10 mouse cellular contexts compared by ENCODE assay signal in the genomic region with DNA sequence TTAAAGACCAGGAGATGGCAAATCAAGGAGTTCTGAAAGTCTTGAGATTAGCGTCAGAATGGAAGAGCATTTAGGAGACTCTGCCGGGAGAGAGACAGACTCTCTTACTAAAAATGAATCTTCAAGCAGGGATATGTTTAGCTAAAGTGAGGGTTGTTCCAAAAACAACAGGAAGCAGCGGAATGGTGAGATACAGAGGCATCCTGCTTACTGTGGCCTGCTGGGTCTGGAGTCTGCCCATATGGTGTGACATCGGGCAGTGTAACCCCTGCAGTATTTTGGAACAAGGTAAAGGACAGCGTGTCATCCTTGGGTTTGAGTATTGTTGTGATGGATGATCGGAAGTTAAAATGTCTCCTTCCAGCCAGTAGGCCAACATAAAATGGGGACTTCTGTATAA. TPM values are rescaled to one million over a fixed set of nuclear protein-coding genes. Genes with fewer than 3 reads are reported as not detected.
DNase-seq lines count a peak whose midpoint lies in the region; ATAC-seq and TF ChIP-seq lines count a peak whose summit lies in the region.
"Had no signal": no experiment of that assay in that cellular context is flagged by ENCODE, and none has a peak within 500 bp of the region (broad histone marks: within the 10 kb centered on the region; RNA-seq: fewer than 3 reads in every experiment).

No protein-coding gene starts in this region.

- ATAC-seq in frontal cortex, adult (ENCODE audit: low TSS enrichment): peak; percentile 35
- no peak for ATAC-seq in neural tube, embryonic 15.5 days (ENCODE audit: low FRiP score)

- no peak overlapping the region for H3K4me3 ChIP-seq in kidney, adult 2 months (ENCODE audit: insufficient read depth, low read depth, low read length)
- H3K4me3 ChIP-seq in neural tube, embryonic 15.5 days (replicated peaks): no peak overlapping the region
- H3K4me3 ChIP-seq: embryonic facial prominence, embryonic 13.5 days had no signal

- H3K4me1 ChIP-seq in kidney, adult 2 months (ENCODE audit: control insufficient read depth, insufficient read depth, low read length): no peaks in the 10 kb centered on the region
- H3K4me1 ChIP-seq in neural tube, embryonic 15.5 days: peaks cover 26% of the 10 kb centered on the region

- no peak overlapping the region for H3K9ac ChIP-seq in neural tube, embryonic 15.5 days (replicated peaks)
- H3K9ac ChIP-seq: embryonic facial prominence, embryonic 13.5 days had no signal

- no peak for DNase-seq in frontal cortex, postnatal 14 days (ENCODE audit: low spot score in 2 of 2)
- peak; percentile 28 for DNase-seq in kidney, adult 2 months
- no peak for DNase-seq in kidney, adult 8-10 months
- DNase-seq in neural tube, embryonic 10.5 days (ENCODE audit: extremely low spot score, low spot score): no peak
- DNase-seq in lung, postnatal 36 days: peak; percentile 48
- no peak for DNase-seq in ovary, postnatal 36 days (ENCODE audit: low spot score)
- DNase-seq: thymus, postnatal 4 days had no signal

- H3K36me3 ChIP-seq in kidney, adult 2 months (ENCODE audit: control insufficient read depth, insufficient read depth, low read length): no peaks in the 10 kb centered on the region
- H3K36me3 ChIP-seq in neural tube, embryonic 15.5 days: no peaks in the 10 kb centered on the region
- H3K36me3 ChIP-seq: embryonic facial prominence, embryonic 13.5 days had no signal

- no peaks in the 10 kb centered on the region for H3K9me3 ChIP-seq in neural tube, embryonic 15.5 days (replicated peaks)
- H3K9me3 ChIP-seq: embryonic facial prominence, embryonic 13.5 days had no signal

- no peak for TF ChIP-seq POLR2A in kidney, adult 2 months (IDR thresholded peaks at IDR 0.05; ENCODE audit: low read depth, low read length)

- H3K27me3 ChIP-seq in kidney, adult 2 months (replicated peaks; ENCODE audit: control insufficient read depth, insufficient read depth, low read length): no peaks in the 10 kb centered on the region; the same call in 1 of the 2 replicates
- peaks cover 8% of the 10 kb centered on the region; the same call in 1 of the 2 replicates for H3K27me3 ChIP-seq in neural tube, embryonic 15.5 days (replicated peaks)

- TF ChIP-seq CTCF in kidney, adult 2 months (conservative IDR thresholded peaks at IDR 0.05; ENCODE audit: insufficient read depth, insufficient read length, low read depth, low read length): no peak

- 66% methylated on average over 6 of the region's 6 CpGs for WGBS in kidney, adult 2 months
- 85% methylated on average over 6 of the region's 6 CpGs for WGBS in neural tube, embryonic 15.5 days

- peak overlapping the region; percentile 11; the same call in 1 of the 2 replicates for H3K4me2 ChIP-seq in neural tube, embryonic 15.5 days
- H3K4me2 ChIP-seq: embryonic facial prominence, embryonic 13.5 days had no signal

- H3K27ac ChIP-seq in kidney, adult 2 months (ENCODE audit: insufficient read depth, low read depth, low read length): no peak overlapping the region
- no peak overlapping the region for H3K27ac ChIP-seq in neural tube, embryonic 15.5 days (replicated peaks)
- H3K27ac ChIP-seq: embryonic facial prominence, embryonic 13.5 days had no signal

RNA-seq across cellular contexts. Expression of gene Lhfp, which starts 5.0 kb away (rescaled TPM):
- 43.7 and 47.7 TPM in 2 replicates for polyA plus RNA-seq in kidney, adult 2 months (2012; rRNA removed)
- 51.9 and 53.6 TPM in 2 replicates for polyA plus RNA-seq in neural tube, embryonic 15.5 days (2015; fragmentation: Nextera tagmentation; extraction: Ambion mirVana)

RNA-seq across cellular contexts. Expression of gene Cog6, which starts 29.3 kb away (rescaled TPM):
- polyA plus RNA-seq in kidney, adult 2 months (2012; rRNA removed): 21.5 and 22.2 TPM in 2 replicates
- polyA plus RNA-seq in neural tube, embryonic 15.5 days (2015; fragmentation: Nextera tagmentation; extraction: Ambion mirVana): 43.8 and 45.4 TPM in 2 replicates

Comparison
In these comparisons a context has a peak if more than half of its experiments do, and no peak if none do; other contexts are left out.
1. DNase-seq: peak in kidney, adult 2 months (single experiment) and lung, postnatal 36 days (single experiment); none in frontal cortex, postnatal 14 days (0 of 2), kidney, adult 8-10 months (0 of 2), neural tube, embryonic 10.5 days (single experiment) and ovary, postnatal 36 days (single experiment).